Mouse (Mus musculus): ENCODE data around the gene Olfr1167. TPM values are rescaled to one million over a fixed set of nuclear protein-coding genes. Genes with fewer than 3 reads are reported as not detected.
"Not testable (repeated sequence)": the region's sequence is repeated elsewhere in the genome, so short reads cannot be mapped to it uniquely, and the experiment has no call there.

The Olfr1167 gene
- total RNA-seq (2021): not detected in 2 replicates
- long read RNA-seq, experiment 1: 0 reads
- long read RNA-seq, experiment 2: 0 reads

DNA sequence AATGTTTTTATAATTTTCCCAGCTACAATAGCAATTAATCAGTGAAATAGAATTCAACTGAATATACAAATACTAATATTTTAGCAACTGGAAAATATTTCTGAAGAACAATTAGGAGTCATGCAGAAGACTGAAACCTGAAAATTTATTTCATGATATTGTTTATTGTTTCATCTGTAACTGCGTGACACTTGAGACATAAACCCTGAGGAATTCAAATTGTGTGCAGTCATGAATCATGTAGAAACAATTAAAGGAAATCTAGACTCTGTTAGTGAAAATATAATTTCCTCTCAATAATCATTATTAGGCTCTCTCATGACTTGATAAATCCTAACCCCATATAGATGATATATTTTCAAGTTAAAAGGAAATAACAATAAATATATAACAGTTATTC lies at the start of gene Olfr1167:
Olfr1167 (minus strand) TSS at position 101 of the 400 bp plus-strand sequence.
- DNase-seq: not testable (repeated sequence)

DNA sequence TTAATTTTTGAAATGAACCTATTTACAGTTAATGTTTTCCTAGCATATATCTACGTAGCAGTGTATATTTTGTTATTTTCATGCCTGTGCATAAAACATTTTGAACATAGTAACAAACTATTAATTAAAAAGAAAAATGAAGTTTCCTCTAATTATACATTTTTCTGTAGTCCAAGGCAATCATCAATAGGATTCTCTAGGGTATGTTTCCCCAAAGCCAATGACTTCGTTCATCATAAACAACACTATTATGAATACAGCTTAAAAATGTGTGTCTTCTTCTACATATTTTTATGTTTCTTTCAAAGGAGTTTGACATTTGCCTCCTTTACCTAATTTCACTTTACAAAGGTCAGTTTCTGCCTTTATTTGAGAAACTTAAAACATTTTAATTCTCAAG lies 26.6 kb upstream of the Olfr1167 start, which contains the start of gene Olfr1168:
Olfr1168 (plus strand) TSS at position 301 of the 400 bp plus-strand sequence.
- DNase-seq: no peak

DNA sequence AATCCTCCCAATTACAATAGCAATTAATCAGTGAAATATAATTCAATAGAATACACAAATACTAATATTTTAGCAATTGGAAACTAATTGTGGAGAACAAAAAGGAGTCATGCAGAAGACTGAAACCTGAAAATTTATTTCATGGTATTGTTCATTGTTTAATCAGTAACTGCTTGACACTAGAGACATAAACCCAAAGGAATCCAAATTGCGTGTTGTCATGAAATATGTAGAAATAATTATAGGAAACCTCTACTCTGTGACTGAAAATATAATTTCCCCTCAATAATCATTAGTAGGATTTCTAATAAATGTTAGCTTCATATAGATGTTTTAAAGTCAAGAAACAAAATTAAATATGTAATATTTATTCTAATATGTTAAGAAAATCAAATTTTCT lies 26.8 kb downstream of the Olfr1167 start, which contains the start of gene Olfr1166:
Olfr1166 (minus strand) TSS at position 101 of the 400 bp plus-strand sequence.
- DNase-seq: no peak

Other genes starting within 250 kb of the Olfr1167 start
- gene Olfr1155, start 210.1 kb downstream of the Olfr1167 start, total RNA-seq (2021): not detected in 2 replicates
- not detected in 2 replicates for gene Olfr1156, start 202.1 kb downstream of the Olfr1167 start, total RNA-seq (2021)
- not detected in 2 replicates for gene Olfr1157, start 186.9 kb downstream of the Olfr1167 start, total RNA-seq (2021)
- gene Olfr74, start 180.5 kb downstream of the Olfr1167 start, total RNA-seq (2021): not detected in 2 replicates
- not detected in 2 replicates for gene Olfr1158, start 165.1 kb downstream of the Olfr1167 start, total RNA-seq (2021)
- gene Olfr1160, start 146.9 kb downstream of the Olfr1167 start, total RNA-seq (2021): not detected in 2 replicates
- gene Olfr1161, start 132.4 kb downstream of the Olfr1167 start, total RNA-seq (2021): not detected in 2 replicates
- not detected in 2 replicates for gene Olfr73, start 117.5 kb downstream of the Olfr1167 start, total RNA-seq (2021)
- not detected in 2 replicates for gene Olfr1162, start 104.1 kb downstream of the Olfr1167 start, total RNA-seq (2021)
- not detected in 2 replicates for gene Olfr1163, start 83.4 kb downstream of the Olfr1167 start, total RNA-seq (2021)
- not detected in 2 replicates for gene Olfr1164, start 61.2 kb downstream of the Olfr1167 start, total RNA-seq (2021)
- gene Olfr1166, start 26.9 kb downstream of the Olfr1167 start, total RNA-seq (2021): not detected in 2 replicates
- gene Olfr1168, start 26.7 kb upstream of the Olfr1167 start, total RNA-seq (2021): not detected in 2 replicates
- not detected in 2 replicates for gene Olfr1170, start 73.1 kb upstream of the Olfr1167 start, total RNA-seq (2021)
- gene Olfr1173, start 124.7 kb upstream of the Olfr1167 start, total RNA-seq (2021): not detected in 2 replicates
- not detected in 2 replicates for gene Olfr1174-ps, start 159.9 kb upstream of the Olfr1167 start, total RNA-seq (2021)
- gene Olfr1175-ps, start 172.0 kb upstream of the Olfr1167 start, total RNA-seq (2021): not detected in 2 replicates
- not detected in 2 replicates for gene Olfr1176, start 181.5 kb upstream of the Olfr1167 start, total RNA-seq (2021)
- gene Olfr1177-ps, start 191.3 kb upstream of the Olfr1167 start, total RNA-seq (2021): not detected in 2 replicates
- gene Olfr1178, start 231.9 kb upstream of the Olfr1167 start, total RNA-seq (2021): not detected in 2 replicates